Mouse (Mus musculus) thymus, adult 2 months (tissue): ENCODE results near the gene Krt12.

ENCODE experiments used
- CTCF ChIP-seq: fragments of 200-500 bp; IDR thresholded peaks from 2 replicates; pipeline ENCODE4 v1.5.1; 2012; ENCODE audit warnings: mild to moderate bottlenecking, control low read depth, low read length, moderate library complexity, borderline replicate concordance; ENCODE audit not compliant: control insufficient read depth, poor library complexity, insufficient read depth; ENCODE audit errors: extremely low read depth
- POLR2A ChIP-seq: fragments of 200-500 bp; IDR thresholded peaks from 2 replicates; pipeline ENCODE4 v1.6.1; 2012; ENCODE audit warnings: mild to moderate bottlenecking, low read length, control low read depth, moderate library complexity; ENCODE audit not compliant: control insufficient read depth, poor library complexity, insufficient read depth; ENCODE audit errors: extremely low read depth

- TF ChIP-seq POLR2A: no peak
- no peak for TF ChIP-seq CTCF
These were observed 55.3 kb downstream of the Krt12 start for GRCm38 (mm10) chr11:99366791-99367190.
